Mouse (Mus musculus) spleen, postnatal 4 days (tissue): ENCODE results near the gene Tsfm.

ENCODE experiments used
- DNase-seq, 2 experiments: peaks; one replicate each; pipeline ENCODE4 v3.0.0; 2022; ENCODE audit warnings: low spot score in 2 of 2

The Tsfm gene

GRCm38 (mm10) chr10:127041774-127042338 lies 11.2 kb upstream of the Tsfm start:
- peak; percentile 77 to 91 for DNase-seq

GRCm38 (mm10) chr10:127041274-127041766 lies 10.7 kb upstream of the Tsfm start, which contains the start of the genes Mettl1 and Eef1akmt3:
TSS of gene Mettl1 (plus strand) at chr10:127041414.
TSS of gene Eef1akmt3 (minus strand) at chr10:127041513.
- no peak for DNase-seq

GRCm38 (mm10) chr10:127040569-127041214 lies 10.1 kb upstream of the Tsfm start:
- no peak for DNase-seq

GRCm38 (mm10) chr10:127037641-127038040 lies 7.0 kb upstream of the Tsfm start:
- DNase-seq: no peak

GRCm38 (mm10) chr10:127036273-127036672 lies 5.6 kb upstream of the Tsfm start:
- no peak for DNase-seq

- no peak for DNase-seq
These were observed 2.7 kb upstream of the Tsfm start for GRCm38 (mm10) chr10:127033301-127033741.

GRCm38 (mm10) chr10:127018422-127018821 lies 12.2 kb downstream of the Tsfm start:
- DNase-seq: no peak

GRCm38 (mm10) chr10:127017071-127017470 lies 13.6 kb downstream of the Tsfm start:
- no peak for DNase-seq

- DNase-seq: no peak
These were observed 14.2 kb downstream of the Tsfm start for GRCm38 (mm10) chr10:127016488-127016887.

- no peak for DNase-seq
These were observed 26.8 kb downstream of the Tsfm start for GRCm38 (mm10) chr10:127003806-127004205.

- no peak for DNase-seq
These were observed 27.3 kb downstream of the Tsfm start for GRCm38 (mm10) chr10:127003334-127003733.

- no peak for DNase-seq
These were observed 27.9 kb downstream of the Tsfm start for GRCm38 (mm10) chr10:127002765-127003164.

GRCm38 (mm10) chr10:127002056-127002455 lies 28.6 kb downstream of the Tsfm start:
- DNase-seq: no peak

GRCm38 (mm10) chr10:127001297-127001696 lies 29.3 kb downstream of the Tsfm start:
- DNase-seq: no peak

GRCm38 (mm10) chr10:127000529-127000928 lies 30.1 kb downstream of the Tsfm start, which contains the start of gene Avil:
TSS of gene Avil (plus strand) at chr10:127000709.
- no peak for DNase-seq

- no peak for DNase-seq
These were observed 33.1 kb downstream of the Tsfm start for GRCm38 (mm10) chr10:126997340-126998113.

GRCm38 (mm10) chr10:126993621-126994020 lies 37.0 kb downstream of the Tsfm start:
- no peak for DNase-seq

- DNase-seq: no peak
These were observed 39.0 kb downstream of the Tsfm start for GRCm38 (mm10) chr10:126991676-126992075.

- peak; percentile 80 to 94 for DNase-seq
These were observed 40.2 kb downstream of the Tsfm start for GRCm38 (mm10) chr10:126990313-126991056.

- DNase-seq: no peak
These were observed 42.0 kb downstream of the Tsfm start for GRCm38 (mm10) chr10:126988513-126989165.
